Mouse (Mus musculus) gastrocnemius, postnatal 36 days (tissue): ENCODE data around the gene Ubd. TPM values are rescaled to one million over a fixed set of nuclear protein-coding genes. Genes with fewer than 3 reads are reported as not detected.
"Not testable (repeated sequence)": the region's sequence is repeated elsewhere in the genome, so short reads cannot be mapped to it uniquely, and the experiment has no call there.

Experiments
- DNase-seq, 2 experiments: peaks; one replicate each; pipeline ENCODE4 v3.0.0; 2022
- intact Hi-C: fragments of 180-260 bp; cut with DNase I; formaldehyde crosslinking; loops from one replicate; pipeline ENCODE4 v1.15.1; 2025
- long read RNA-seq, 2 experiments: library from polyadenylated mRNA; stranded (forward); transcript quantifications; one replicate each; pipeline ENCODE4 v2.0.0; 2021
- total RNA-seq, 2 experiments: library from RNA; stranded (reverse); gene quantifications; 2 replicates each; pipeline ENCODE4 v1.2.3; 2021

The Ubd gene
- under 1 TPM in 1 of 2 experiments, not detected in 1; 0.28 TPM for total RNA-seq
- long read RNA-seq, experiment 1: 0 reads
- long read RNA-seq, experiment 2: 0 reads

- intact Hi-C loops: no loop called here
Observed at GRCm38 (mm10) chr17:37193656-37194055, at the start of gene Ubd. Gene Ubd (plus strand): TSS chr17:37193892.

GRCm38 (mm10) chr17:37161394-37161793, 32.3 kb upstream of the Ubd start, which contains the start of gene Olfr93:
Gene Olfr93 (minus strand): TSS chr17:37161494.
- no peak for DNase-seq
- intact Hi-C loops: no loop called here

More at GRCm38 (mm10) chr17:37193656-37194055, at the start of gene Ubd:
- no peak for DNase-seq

GRCm38 (mm10) chr17:37185474-37185873, 8.2 kb upstream of the Ubd start:
- intact Hi-C loops: no loop called here
- no peak for DNase-seq

GRCm38 (mm10) chr17:37190711-37191110, 3.0 kb upstream of the Ubd start:
- no peak for DNase-seq
- intact Hi-C loops: no loop called here

GRCm38 (mm10) chr17:37193032-37193431, 660 bp upstream of the Ubd start:
- intact Hi-C loops: no loop called here

GRCm38 (mm10) chr17:37194782-37195181, 1.1 kb downstream of the Ubd start:
- intact Hi-C loops: no loop called here
- no peak for DNase-seq

More at GRCm38 (mm10) chr17:37193032-37193431, 660 bp upstream of the Ubd start:
- DNase-seq: no peak

- no peak for DNase-seq
- intact Hi-C loops: no loop called here
Observed at GRCm38 (mm10) chr17:37196845-37197724, 3.4 kb downstream of the Ubd start.

- no peak for DNase-seq
- intact Hi-C loops: no loop called here
Observed at GRCm38 (mm10) chr17:37200894-37201293, 7.2 kb downstream of the Ubd start, which contains the start of gene Olfr94. Gene Olfr94 (minus strand): TSS chr17:37200994.

GRCm38 (mm10) chr17:37203206-37203916, 9.7 kb downstream of the Ubd start:
- DNase-seq: peak; percentile 52 to 60
- intact Hi-C loops: no loop called here

- no peak for DNase-seq
- intact Hi-C loops: loop anchor here (1.0 kb wide), 1 partner anchor 121 kb away; no protein-coding TSS in a partner anchor
Observed at GRCm38 (mm10) chr17:37203917-37204236, 10.2 kb downstream of the Ubd start.

GRCm38 (mm10) chr17:37210884-37211768, 17.4 kb downstream of the Ubd start:
- intact Hi-C loops: no loop called here

GRCm38 (mm10) chr17:37213018-37213417, 19.3 kb downstream of the Ubd start, which contains the start of gene Olfr95:
Gene Olfr95 (minus strand): TSS chr17:37213118.
- no peak for DNase-seq
- intact Hi-C loops: no loop called here

More at GRCm38 (mm10) chr17:37210884-37211768, 17.4 kb downstream of the Ubd start:
- DNase-seq: no peak

- intact Hi-C loops: no loop called here
- peak in 1 of 2 experiments; percentile 31 for DNase-seq
Observed at GRCm38 (mm10) chr17:37218486-37218885, 24.8 kb downstream of the Ubd start.

GRCm38 (mm10) chr17:37219846-37220245, 26.2 kb downstream of the Ubd start, which contains the start of gene Olfr96:
Gene Olfr96 (plus strand): TSS chr17:37220146.
- intact Hi-C loops: no loop called here
- no peak for DNase-seq

- DNase-seq: no peak
- intact Hi-C loops: no loop called here
Observed at GRCm38 (mm10) chr17:37221879-37222278, 28.2 kb downstream of the Ubd start.

GRCm38 (mm10) chr17:37237230-37237629, 43.5 kb downstream of the Ubd start, which contains the start of gene Olfr97:
Gene Olfr97 (minus strand): TSS chr17:37237330.
- DNase-seq, intact Hi-C loops: not testable (repeated sequence)

- intact Hi-C loops: no loop called here
- DNase-seq: no peak
Observed at GRCm38 (mm10) chr17:37242198-37242597, 48.5 kb downstream of the Ubd start.
